Mouse (Mus musculus) neural tube, embryonic 13.5 days (tissue): ENCODE results near the gene Olfr366. TPM values are rescaled to one million over a fixed set of nuclear protein-coding genes. Genes with fewer than 3 reads are reported as not detected.
"Not testable (repeated sequence)": the region's sequence is repeated elsewhere in the genome, so short reads cannot be mapped to it uniquely, and the experiment has no call there.

Experiments used
- ATAC-seq: fragments of 200-750 bp; cut with Nextera tagmentation; 2 replicates; pipeline ENCODE4 v1.8.0; 2017; ENCODE audit warnings: low read depth, mild to moderate bottlenecking, moderate TSS enrichment, moderate library complexity
- H3K27ac ChIP-seq: fragments of 300-500 bp; sonication (generic); replicated peaks from 2 replicates; pipeline ENCODE4 v1.5.1; 2015; ENCODE audit warnings: moderate library complexity, mild to moderate bottlenecking, inconsistent platforms
- H3K27me3 ChIP-seq: fragments of 300-500 bp; sonication (generic); 2 replicates; pipeline ENCODE4 v1.6.1; 2015; ENCODE audit warnings: mild to moderate bottlenecking, inconsistent platforms
- H3K36me3 ChIP-seq: fragments of 300-500 bp; sonication (generic); 2 replicates; pipeline ENCODE4 v1.6.1; 2015; ENCODE audit warnings: mild to moderate bottlenecking, inconsistent platforms
- H3K4me1 ChIP-seq: fragments of 300-500 bp; sonication (generic); replicated peaks from 2 replicates; pipeline ENCODE4 v1.6.1; 2015; ENCODE audit warnings: inconsistent platforms
- H3K4me2 ChIP-seq: fragments of 300-500 bp; sonication (generic); 2 replicates; pipeline ENCODE4 v1.6.1; 2015; ENCODE audit warnings: inconsistent platforms, mild to moderate bottlenecking, moderate library complexity
- H3K4me3 ChIP-seq: fragments of 300-500 bp; sonication (generic); 2 replicates; pipeline ENCODE4 v1.5.1; 2015; ENCODE audit warnings: mild to moderate bottlenecking, inconsistent platforms
- H3K9ac ChIP-seq: fragments of 300-500 bp; sonication (generic); 2 replicates; pipeline ENCODE4 v1.6.1; 2015; ENCODE audit warnings: moderate library complexity, mild to moderate bottlenecking, inconsistent platforms
- H3K9me3 ChIP-seq: fragments of 300-500 bp; sonication (generic); 2 replicates; pipeline ENCODE4 v1.6.1; 2016; ENCODE audit warnings: inconsistent platforms
- WGBS: fragments of 180-500 bp; shearing (Covaris S2); methylation state at CpG from one replicate; pipeline ENCODE4 v1.1.7; 2015; 5-methylcytosine and 5-hydroxymethylcytosine counted together
- polyA plus RNA-seq: library from polyadenylated mRNA; unstranded; fragments of >200 nt; fragmentation: Nextera tagmentation; extraction: Ambion mirVana; gene quantifications from 2 replicates; pipeline ENCODE4 v1.2.1, GENCODE M21; 2015

Olfr366 gene
- not detected in 2 replicates for polyA plus RNA-seq

- Histone ChIP-seq H3K27ac (no peak within 1 kb of the TSS), H3K4me1 (no peaks in the 10 kb centered on the region), H3K9ac (no peak within 1 kb of the TSS), H3K4me2 (no peak within 1 kb of the TSS), H3K36me3 (no peaks in the 10 kb centered on the region), H3K27me3 (no peaks in the 10 kb centered on the region), H3K9me3 (peaks cover 23% of the 10 kb centered on the region), H3K4me3 (no peak within 1 kb of the TSS)
- no peak for ATAC-seq
Observed at GRCm38 (mm10) chr2:37211274-37211673, at the start of gene Olfr366. Olfr366 (plus strand) TSS chr2:37211574.

- Histone ChIP-seq H3K4me3 (no peak within 1 kb of the TSS), H3K27me3 (no peaks in the 10 kb centered on the region), H3K4me1 (no peaks in the 10 kb centered on the region), H3K27ac (no peak within 1 kb of the TSS), H3K9me3 (0 out of 2 replicates have a peak, but pooled peaks cover 1% of the 10 kb centered on the region), H3K9ac (no peak within 1 kb of the TSS), H3K4me2 (no peak within 1 kb of the TSS), H3K36me3 (no peaks in the 10 kb centered on the region)
- no peak for ATAC-seq
- WGBS, result 77% methylated on average over 3 of the region's 3 CpGs
Observed at GRCm38 (mm10) chr2:37187898-37188297, 23.5 kb upstream of the Olfr366 start, which contains the start of gene Olfr365. Olfr365 (plus strand) TSS chr2:37188198.

- not testable (repeated sequence) for H3K4me2 ChIP-seq, H3K9ac ChIP-seq, H3K4me3 ChIP-seq, H3K27ac ChIP-seq, H3K36me3 ChIP-seq, H3K4me1 ChIP-seq, ATAC-seq, H3K9me3 ChIP-seq, H3K27me3 ChIP-seq
- 81% methylated on average over 7 of the region's 7 CpGs for WGBS
Observed at GRCm38 (mm10) chr2:37261781-37262180, 50.4 kb downstream of the Olfr366 start.

Other genes starting within 250 kb of the Olfr366 start
- gene Olfr357, start 217.7 kb upstream of the Olfr366 start, polyA plus RNA-seq, result not detected in 2 replicates
- gene Olfr358, start 202.2 kb upstream of the Olfr366 start, polyA plus RNA-seq, result not detected in 2 replicates
- gene Olfr360, start 145.8 kb upstream of the Olfr366 start, polyA plus RNA-seq, result not detected in 2 replicates
- not detected in 2 replicates for gene Olfr361, start 122.3 kb upstream of the Olfr366 start, polyA plus RNA-seq
- gene Olfr362, start 93.7 kb upstream of the Olfr366 start, polyA plus RNA-seq, result not detected in 2 replicates
- not detected in 2 replicates for gene Olfr364-ps1, start 72.3 kb upstream of the Olfr366 start, polyA plus RNA-seq
- gene Olfr365, start 23.4 kb upstream of the Olfr366 start, polyA plus RNA-seq, result not detected in 2 replicates
- gene Olfr368, start 114.9 kb downstream of the Olfr366 start, polyA plus RNA-seq, result not detected in 2 replicates
- 71.7 and 77.8 TPM in 2 replicates for gene Pdcl, start 147.8 kb downstream of the Olfr366 start, polyA plus RNA-seq
- 21.3 and 25.1 TPM in 2 replicates for gene Rc3h2, start 211.3 kb downstream of the Olfr366 start, polyA plus RNA-seq
- 7.9 and 9.3 TPM in 2 replicates for gene Zbtb26, start 231.6 kb downstream of the Olfr366 start, polyA plus RNA-seq
- gene Zbtb6, start 231.6 kb downstream of the Olfr366 start, polyA plus RNA-seq, result 12.6 and 13.5 TPM in 2 replicates
- gene Rabgap1, start 231.7 kb downstream of the Olfr366 start, polyA plus RNA-seq, result 52.9 and 53.8 TPM in 2 replicates